Mouse (Mus musculus) ES-E14 (cell line): ENCODE measurements around the gene Sf3b5.

Source experiments
- CHD2 ChIP-seq: IDR thresholded peaks from 2 replicates; pipeline ENCODE4 v1.6.1; 2014; ENCODE audit warnings: mild to moderate bottlenecking, low read depth, low read length, inconsistent platforms
- HCFC1 ChIP-seq: IDR thresholded peaks from 2 replicates; pipeline ENCODE4 v1.6.1; 2012; ENCODE audit warnings: low read length, inconsistent platforms, borderline replicate concordance; ENCODE audit not compliant: insufficient read depth
- MAFK ChIP-seq: IDR thresholded peaks from 2 replicates; pipeline ENCODE4 v1.6.1; 2014; ENCODE audit warnings: mild to moderate bottlenecking, low read depth, low read length, inconsistent platforms; ENCODE audit not compliant: insufficient read depth

- TF ChIP-seq CHD2: no peak
- no peak for TF ChIP-seq HCFC1
- TF ChIP-seq MAFK: no peak
Observed at GRCm38 (mm10) chr10:12991953-12992352, 13.2 kb upstream of the Sf3b5 start.
